Mouse (Mus musculus) forebrain, postnatal 0 days (tissue): ENCODE data around the gene Carns1. TPM values are rescaled to one million over a fixed set of nuclear protein-coding genes. Genes with fewer than 3 reads are reported as not detected.

Experiments
- ATAC-seq: fragments of 200-750 bp; cut with Nextera tagmentation; 2 replicates; pipeline ENCODE4 v1.8.0; 2017; ENCODE audit warnings: mild to moderate bottlenecking, moderate library complexity
- DNase-seq: peaks from one replicate; pipeline ENCODE4 v3.0.0-alpha.2; 2015
- H3K27ac ChIP-seq: fragments of 300-500 bp; sonication (generic); 2 replicates; pipeline ENCODE4 v1.5.1; 2014; ENCODE audit warnings: low read depth, mild to moderate bottlenecking, antibody characterized with exemption, low read length, moderate library complexity, mixed read lengths
- H3K27me3 ChIP-seq: fragments of 300-500 bp; sonication (generic); 2 replicates; pipeline ENCODE4 v1.6.1; 2014; ENCODE audit warnings: mild to moderate bottlenecking, low read length, mixed read lengths; ENCODE audit not compliant: insufficient read depth
- H3K36me3 ChIP-seq: fragments of 300-500 bp; sonication (generic); 2 replicates; pipeline ENCODE4 v1.6.1; 2014; ENCODE audit warnings: mild to moderate bottlenecking, moderate library complexity; ENCODE audit not compliant: insufficient read depth
- H3K4me1 ChIP-seq: fragments of 300-500 bp; sonication (generic); 2 replicates; pipeline ENCODE4 v1.6.1; 2014; ENCODE audit warnings: antibody characterized with exemption; ENCODE audit not compliant: insufficient read depth
- H3K4me2 ChIP-seq: fragments of 300-500 bp; sonication (generic); 2 replicates; pipeline ENCODE4 v1.6.1; 2014; ENCODE audit warnings: low read depth, mild to moderate bottlenecking, moderate library complexity
- H3K4me3 ChIP-seq: fragments of 300-500 bp; sonication (generic); 2 replicates; pipeline ENCODE4 v1.5.1; 2014; ENCODE audit warnings: low read depth, low read length, mixed read lengths
- H3K9ac ChIP-seq: fragments of 300-500 bp; sonication (generic); 2 replicates; pipeline ENCODE4 v1.6.1; 2014; ENCODE audit warnings: mild to moderate bottlenecking
- H3K9me3 ChIP-seq: fragments of 300-500 bp; sonication (generic); 2 replicates; pipeline ENCODE4 v1.6.1; 2016; ENCODE audit warnings: low read length
- CTCF ChIP-seq: sonication (generic); IDR thresholded peaks from 2 replicates; pipeline ENCODE4 v1.5.1; 2016; ENCODE audit warnings: antibody characterized with exemption, control low read depth, low read depth
- WGBS: fragments of 180-500 bp; shearing (Covaris S2); extraction: QIAGEN DNeasy Blood & Tissue Kit; methylation state at CpG from one replicate; pipeline ENCODE4 v1.1.7; 2014; 5-methylcytosine and 5-hydroxymethylcytosine counted together
- polyA plus RNA-seq: library from polyadenylated mRNA; unstranded; fragments of >200 nt; fragmentation: Nextera tagmentation; extraction: Ambion mirVana; gene quantifications from 2 replicates; pipeline ENCODE4 v1.2.1, GENCODE M21; 2015
- total RNA-seq: library from RNA; depleted of rRNA; stranded (reverse); fragments of >200 nt; gene quantifications from 2 replicates; pipeline ENCODE4 v1.2.3, GENCODE M21; 2014

Carns1 gene
- total and polyA plus RNA-seq, 2 experiments from 2014 or later, result 4.4 to 4.7 TPM

- WGBS, result 8% methylated on average over 42 of the region's 42 CpGs
- Histone ChIP-seq H3K36me3 (peaks cover 33% of the 10 kb centered on the region), H3K4me1 (peaks cover 11% of the 10 kb centered on the region), H3K4me2 (peak within 1 kb of the TSS; percentile 96), H3K9me3 (no peaks in the 10 kb centered on the region), H3K4me3 (peak within 1 kb of the TSS; percentile 57), H3K27me3 (no peaks in the 10 kb centered on the region), H3K27ac (peak within 1 kb of the TSS; percentile 84), H3K9ac (peak within 1 kb of the TSS; percentile 71)
- ATAC-seq (peak; percentile 97), DNase-seq (peak; percentile 98)
- TF ChIP-seq CTCF, result no peak
Observed at GRCm38 (mm10) chr19:4162646-4163542, 12.4 kb downstream of the Carns1 start, which contains the start of gene Rps6kb2. Rps6kb2 (minus strand) TSS chr19:4163354.

GRCm38 (mm10) chr19:4159049-4159448 lies 16.2 kb downstream of the Carns1 start:
- 96% methylated on average over 8 of the region's 8 CpGs for WGBS
- DNase-seq (no peak), ATAC-seq (no peak)
- no peak for TF ChIP-seq CTCF
- no peaks in the 10 kb centered on the region for H3K27me3 ChIP-seq
- no peak overlapping the region for H3K4me2 ChIP-seq
- H3K27ac ChIP-seq, result no peak overlapping the region
- peaks cover 55% of the 10 kb centered on the region for H3K36me3 ChIP-seq
- peaks cover 11% of the 10 kb centered on the region for H3K4me1 ChIP-seq
- no peaks in the 10 kb centered on the region for H3K9me3 ChIP-seq
- no peak overlapping the region for H3K4me3 ChIP-seq
- no peak overlapping the region for H3K9ac ChIP-seq

- Histone ChIP-seq H3K9me3 (no peaks in the 10 kb centered on the region), H3K9ac (no peak overlapping the region), H3K27ac (no peak overlapping the region), H3K4me3 (no peak overlapping the region), H3K4me1 (no peaks in the 10 kb centered on the region), H3K36me3 (peaks cover 61% of the 10 kb centered on the region), H3K4me2 (no peak overlapping the region), H3K27me3 (no peaks in the 10 kb centered on the region)
- WGBS, result 89% methylated on average over 12 of the region's 12 CpGs
- DNase-seq (no peak), ATAC-seq (no peak)
- TF ChIP-seq CTCF, result no peak
Observed at GRCm38 (mm10) chr19:4156771-4157170, 18.5 kb downstream of the Carns1 start.

- H3K9ac ChIP-seq, result no peak overlapping the region
- DNase-seq, result no peak
- ATAC-seq, result no peak
- peaks cover 54% of the 10 kb centered on the region for H3K36me3 ChIP-seq
- no peak overlapping the region for H3K27ac ChIP-seq
- no peaks in the 10 kb centered on the region for H3K9me3 ChIP-seq
- H3K4me2 ChIP-seq, result no peak overlapping the region
- H3K27me3 ChIP-seq, result no peaks in the 10 kb centered on the region
- H3K4me1 ChIP-seq, result no peaks in the 10 kb centered on the region
- no peak overlapping the region for H3K4me3 ChIP-seq
- TF ChIP-seq CTCF, result no peak
- 67% methylated on average over 20 of the region's 20 CpGs for WGBS
Observed at GRCm38 (mm10) chr19:4156073-4156579, 19.2 kb downstream of the Carns1 start.

GRCm38 (mm10) chr19:4155223-4156072 lies 19.8 kb downstream of the Carns1 start:
- Histone ChIP-seq H3K4me3 (no peak overlapping the region), H3K36me3 (peaks cover 55% of the 10 kb centered on the region), H3K27ac (no peak overlapping the region), H3K4me1 (no peaks in the 10 kb centered on the region), H3K9ac (no peak overlapping the region), H3K27me3 (no peaks in the 10 kb centered on the region), H3K4me2 (no peak overlapping the region), H3K9me3 (no peaks in the 10 kb centered on the region)
- ATAC-seq (no peak), DNase-seq (no peak)
- TF ChIP-seq CTCF, result no peak
- WGBS, result 66% methylated on average over 6 of the region's 6 CpGs

- no peak for TF ChIP-seq CTCF
- Histone ChIP-seq H3K27me3 (no peaks in the 10 kb centered on the region), H3K4me1 (no peaks in the 10 kb centered on the region), H3K27ac (no peak overlapping the region), H3K4me3 (no peak overlapping the region), H3K9me3 (no peaks in the 10 kb centered on the region), H3K36me3 (peaks cover 56% of the 10 kb centered on the region), H3K9ac (no peak overlapping the region), H3K4me2 (no peak overlapping the region)
- DNase-seq (no peak), ATAC-seq (no peak)
- WGBS, result 78% methylated on average over 13 of the region's 13 CpGs
Observed at GRCm38 (mm10) chr19:4154437-4155222, 20.6 kb downstream of the Carns1 start.
